In the genomic region with DNA sequence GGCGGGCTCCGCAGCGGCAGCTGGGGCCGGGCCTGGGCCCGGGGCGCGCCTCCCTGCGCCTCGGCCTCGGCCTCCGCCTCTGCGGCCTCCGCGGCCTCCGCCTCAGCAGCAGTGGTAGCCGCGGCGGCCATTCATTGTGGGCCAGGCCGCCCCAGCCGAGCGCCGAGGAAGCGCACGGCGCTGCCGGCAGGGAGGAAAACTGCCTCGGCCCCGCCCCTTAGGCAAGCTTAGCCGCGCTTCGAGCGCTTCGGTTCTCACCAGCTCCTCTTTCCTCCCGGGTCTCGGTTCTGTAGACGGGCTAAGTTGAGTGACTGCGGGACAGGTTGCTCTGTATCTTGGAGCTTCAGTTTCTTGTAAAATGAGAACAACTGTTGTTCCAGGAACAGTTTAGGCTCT, we compare ENCODE assay signal across 8 mouse cellular contexts. TPM values are rescaled to one million over a fixed set of nuclear protein-coding genes. Genes with fewer than 3 reads are reported as not detected.
A peak's percentile ranks its signal among the peaks of the same experiment; 100 is the strongest.
DNase-seq lines count a peak whose midpoint lies in the region; ATAC-seq and TF ChIP-seq lines count a peak whose summit lies in the region.

A gene (minus strand): TSS at position 158 of the 396 bp plus-strand sequence.

- H3K27ac ChIP-seq in CH12.LX (ENCODE audit: insufficient read depth, low read depth) = peak within 1 kb of the TSS; percentile 60; the same call in 1 of the 2 replicates
- H3K27ac ChIP-seq in forebrain, embryonic 12.5 days = peak within 1 kb of the TSS; percentile 95
- H3K27ac ChIP-seq in heart, postnatal 0 days (ENCODE audit: low read depth) = peak within 1 kb of the TSS; percentile 86
- peak within 1 kb of the TSS; percentile 89 for H3K27ac ChIP-seq in liver, postnatal 0 days (ENCODE audit: low read depth)
- peak within 1 kb of the TSS; percentile 95 for H3K27ac ChIP-seq in neural tube, embryonic 13.5 days (replicated peaks)

- H3K79me2 ChIP-seq in CH12.LX (replicated peaks; ENCODE audit: control insufficient read depth, extremely low read depth, insufficient read depth, poor library complexity, severe bottlenecking) = peaks cover 65% of the 10 kb centered on the region

- peak; percentile 86 for DNase-seq in CH12.LX (ENCODE audit: extremely low read depth)
- DNase-seq in c-Kit-negative CD71-positive TER-119-positive erythroid progenitor cells, embryonic 14.5 days (ENCODE audit: low read depth, low spot score) = peak; percentile 76
- DNase-seq in heart, postnatal 0 days (ENCODE audit: low spot score) = peak; percentile 82
- peak; percentile 93 to 96 for DNase-seq in kidney, postnatal 4 days
- peak; percentile 91 for DNase-seq in liver, postnatal 0 days
- peak; percentile 92 for DNase-seq in testis, postnatal 14 days (ENCODE audit: low spot score)

- H3K27me3 ChIP-seq in CH12.LX (replicated peaks) = no peaks in the 10 kb centered on the region
- no peaks in the 10 kb centered on the region for H3K27me3 ChIP-seq in forebrain, embryonic 12.5 days
- H3K27me3 ChIP-seq in heart, postnatal 0 days (ENCODE audit: control insufficient read depth, insufficient read depth, low read length) = no peaks in the 10 kb centered on the region
- H3K27me3 ChIP-seq in liver, postnatal 0 days (ENCODE audit: insufficient read depth, low read length) = no peaks in the 10 kb centered on the region
- H3K27me3 ChIP-seq in neural tube, embryonic 13.5 days = no peaks in the 10 kb centered on the region

- H3K36me3 ChIP-seq in CH12.LX (replicated peaks in 1 of 2; ENCODE audit: control insufficient read depth in 1 of 2, insufficient read depth in 1 of 2, low read length in 1 of 2) = peaks cover 14 to 45% of the 10 kb centered on the region in 2 experiments
- peaks cover 23% of the 10 kb centered on the region for H3K36me3 ChIP-seq in forebrain, embryonic 12.5 days (replicated peaks)
- H3K36me3 ChIP-seq in heart, postnatal 0 days (replicated peaks; ENCODE audit: control insufficient read depth, insufficient read depth, low read length) = peaks cover 9% of the 10 kb centered on the region
- peaks cover 4% of the 10 kb centered on the region for H3K36me3 ChIP-seq in liver, postnatal 0 days (replicated peaks; ENCODE audit: insufficient read depth, low read length)
- peaks cover 29% of the 10 kb centered on the region for H3K36me3 ChIP-seq in neural tube, embryonic 13.5 days

- in situ Hi-C loops in CH12.LX (cut with MboI; ENCODE audit: low pct_ligation_motif_present, low pct_unique_long_range_greater_than_20kb, low sequenced_read_pairs) = no loop called here

- TF ChIP-seq POLR2A in CH12.LX (IDR thresholded peaks at IDR 0.05; ENCODE audit: low read depth, low read length) = peak; percentile 65

- no peak for TF ChIP-seq RAD21 in CH12.LX (IDR thresholded peaks at IDR 0.05; ENCODE audit: low read depth, low read length)

- peaks cover 15 to 47% of the 10 kb centered on the region in 2 experiments for H3K4me1 ChIP-seq in CH12.LX (ENCODE audit: control insufficient read depth in 1 of 2, insufficient read depth in 2 of 2)
- peaks cover 43% of the 10 kb centered on the region for H3K4me1 ChIP-seq in forebrain, embryonic 12.5 days
- peaks cover 30% of the 10 kb centered on the region for H3K4me1 ChIP-seq in heart, postnatal 0 days (ENCODE audit: control insufficient read depth, insufficient read depth)
- peaks cover 38% of the 10 kb centered on the region for H3K4me1 ChIP-seq in liver, postnatal 0 days (ENCODE audit: insufficient read depth)
- H3K4me1 ChIP-seq in neural tube, embryonic 13.5 days (replicated peaks) = peaks cover 61% of the 10 kb centered on the region

- no peak for TF ChIP-seq EP300 in CH12.LX (IDR thresholded peaks at IDR 0.05; ENCODE audit: low read length)
- no peak for TF ChIP-seq EP300 in heart, postnatal 0 days (IDR thresholded peaks at IDR 0.05; ENCODE audit: low read depth)
- no peak for TF ChIP-seq EP300 in liver, postnatal 0 days (IDR thresholded peaks at IDR 0.05; ENCODE audit: low read depth)

- peak within 1 kb of the TSS; percentile 93 for H3K4me2 ChIP-seq in CH12.LX (ENCODE audit: insufficient read depth, low read depth, poor library complexity, severe bottlenecking)
- peak within 1 kb of the TSS; percentile 96 for H3K4me2 ChIP-seq in forebrain, embryonic 12.5 days
- H3K4me2 ChIP-seq in heart, postnatal 0 days (ENCODE audit: low read depth, low read length) = peak within 1 kb of the TSS; percentile 89
- H3K4me2 ChIP-seq in liver, postnatal 0 days (ENCODE audit: low read depth, low read length) = peak within 1 kb of the TSS; percentile 97
- H3K4me2 ChIP-seq in neural tube, embryonic 13.5 days = peak within 1 kb of the TSS; percentile 98

- H3K4me3 ChIP-seq in CH12.LX (replicated peaks in 1 of 3; ENCODE audit: low read depth in 2 of 3, low read length in 2 of 3, poor library complexity in 1 of 3) = peak within 1 kb of the TSS; percentile 80 to 98 (median 96)
- peak within 1 kb of the TSS; percentile 100 for H3K4me3 ChIP-seq in forebrain, embryonic 12.5 days (replicated peaks)
- peak within 1 kb of the TSS; percentile 100 for H3K4me3 ChIP-seq in heart, postnatal 0 days (ENCODE audit: low read depth, low read length)
- H3K4me3 ChIP-seq in liver, postnatal 0 days (ENCODE audit: low read depth, low read length) = peak within 1 kb of the TSS; percentile 91
- H3K4me3 ChIP-seq in neural tube, embryonic 13.5 days = peak within 1 kb of the TSS; percentile 99

- H3K9me3 ChIP-seq in CH12.LX (replicated peaks; ENCODE audit: low read length) = no peaks in the 10 kb centered on the region
- no peaks in the 10 kb centered on the region for H3K9me3 ChIP-seq in forebrain, embryonic 12.5 days
- no peaks in the 10 kb centered on the region for H3K9me3 ChIP-seq in heart, postnatal 0 days (replicated peaks; ENCODE audit: control insufficient read depth, low read length)
- no peaks in the 10 kb centered on the region for H3K9me3 ChIP-seq in liver, postnatal 0 days (ENCODE audit: low read length)
- H3K9me3 ChIP-seq in neural tube, embryonic 13.5 days = no peaks in the 10 kb centered on the region

- peak; percentile 85 for ATAC-seq in forebrain, embryonic 12.5 days (ENCODE audit: low FRiP score)
- ATAC-seq in heart, postnatal 0 days (ENCODE audit: insufficient read depth, low read depth) = peak; percentile 85
- ATAC-seq in liver, postnatal 0 days = peak; percentile 84
- peak; percentile 72 for ATAC-seq in neural tube, embryonic 13.5 days (ENCODE audit: low read depth)

- H3K9ac ChIP-seq in CH12.LX (ENCODE audit: insufficient read depth, low read depth) = peak within 1 kb of the TSS; percentile 98
- peak within 1 kb of the TSS; percentile 100 for H3K9ac ChIP-seq in forebrain, embryonic 12.5 days
- H3K9ac ChIP-seq in heart, postnatal 0 days (replicated peaks; ENCODE audit: low read depth, low read length) = peak within 1 kb of the TSS; percentile 98
- H3K9ac ChIP-seq in liver, postnatal 0 days (replicated peaks) = peak within 1 kb of the TSS; percentile 93
- H3K9ac ChIP-seq in neural tube, embryonic 13.5 days = peak within 1 kb of the TSS; percentile 99

- TF ChIP-seq CTCF in CH12.LX (conservative IDR thresholded peaks at IDR 0.05 in 1 of 2, IDR thresholded peaks at IDR 0.05 in 1 of 2; ENCODE audit: low read depth in 2 of 2, low read length in 2 of 2) = no peak
- TF ChIP-seq CTCF in heart, postnatal 0 days (IDR thresholded peaks at IDR 0.05; ENCODE audit: low read depth) = 0 out of 2 replicates have a peak, but pooled peaks have one; percentile 1
- peak; percentile 24 for TF ChIP-seq CTCF in liver, postnatal 0 days (IDR thresholded peaks at IDR 0.05; ENCODE audit: low read depth)

- WGBS in forebrain, embryonic 12.5 days = 0% methylated on average over 26 of the region's 37 CpGs
- under 1% methylated on average over 25 of the region's 37 CpGs for WGBS in heart, postnatal 0 days
- 0% methylated on average over 30 of the region's 37 CpGs for WGBS in liver, postnatal 0 days (ENCODE audit: insufficient replicate concordance)
- WGBS in neural tube, embryonic 13.5 days = under 1% methylated on average over 37 of the region's 37 CpGs

- dilution Hi-C loops in CH12.LX (cut with MboI; ENCODE audit: extremely low pct_ligation_motif_present, extremely low pct_unique_long_range_greater_than_20kb, low sequenced_read_pairs) = no loop called here

TF ChIP-seq in CH12.LX, 34 proteins besides CTCF, POLR2A, EP300 and RAD21 (continues in another document):
- TF ChIP-seq MEF2A (IDR thresholded peaks at IDR 0.05; ENCODE audit: borderline replicate concordance, low read depth, low read length) (peak; percentile 66; the same call in 1 of the 2 replicates), CHD1 (IDR thresholded peaks at IDR 0.05; ENCODE audit: low read depth, low read length) (no peak), MXI1 (IDR thresholded peaks at IDR 0.05; ENCODE audit: low read depth, low read length) (peak; percentile 86), NRF1 (IDR thresholded peaks at IDR 0.05; ENCODE audit: low read depth, low read length) (peak; percentile 53), IRF4 (IDR thresholded peaks at IDR 0.05; ENCODE audit: low read depth, low read length) (peak; percentile 50; the same call in 1 of the 2 replicates), ELF1 (IDR thresholded peaks at IDR 0.05; ENCODE audit: low read depth, low read length) (peak; percentile 77), KAT2A (IDR thresholded peaks at IDR 0.05; ENCODE audit: insufficient replicate concordance, low read length) (peak; percentile 58; the same call in 1 of the 2 replicates), NELFE (IDR thresholded peaks at IDR 0.05; ENCODE audit: low read depth, low read length) (0 out of 2 replicates have a peak, but pooled peaks have one; percentile 3), SIN3A (IDR thresholded peaks at IDR 0.05; ENCODE audit: low read length) (peak; percentile 92), USF1 (IDR thresholded peaks at IDR 0.05; ENCODE audit: low read depth, low read length) (peak; percentile 15; the same call in 1 of the 2 replicates), UBTF (IDR thresholded peaks at IDR 0.05; ENCODE audit: low read depth, low read length) (peak; percentile 34; the same call in 1 of the 2 replicates), ZMIZ1 (IDR thresholded peaks at IDR 0.05; ENCODE audit: low read depth, low read length) (no peak), MAZ (IDR thresholded peaks at IDR 0.05; ENCODE audit: low read depth, low read length) (no peak), HCFC1 (IDR thresholded peaks at IDR 0.05; ENCODE audit: low read depth, low read length) (peak; percentile 85), SMC3 (IDR thresholded peaks at IDR 0.05; ENCODE audit: low read depth, low read length) (no peak)

RNA-seq across cellular contexts. Expression of the gene that starts here (rescaled TPM):
- 45.1 and 49.0 TPM in 2 replicates for total RNA-seq in CH12.LX (2012; rRNA removed)
- total RNA-seq in CH12.LX (2014; rRNA removed) = 21.9 and 23.3 TPM in 2 replicates
- polyA plus RNA-seq in CH12.LX (2012; ENCODE audit: insufficient read length, low read depth) = 73.0 and 84.1 TPM in 2 replicates
- 22.8 and 26.6 TPM in 2 replicates for polyA plus RNA-seq in forebrain, embryonic 12.5 days (2016; fragmentation: Nextera tagmentation; extraction: Ambion mirVana)
- 68.0 and 83.6 TPM in 2 replicates for total RNA-seq in heart, postnatal 0 days (2014; rRNA removed; ENCODE audit: low replicate concordance)
- polyA plus RNA-seq in heart, postnatal 0 days (2015; fragmentation: Nextera tagmentation; extraction: Ambion mirVana) = 6.2 and 6.9 TPM in 2 replicates
- polyA plus RNA-seq in liver, postnatal 0 days (2015; fragmentation: Nextera tagmentation; extraction: Ambion mirVana) = 3.3 and 3.6 TPM in 2 replicates
- polyA plus RNA-seq in neural tube, embryonic 13.5 days (2015; fragmentation: Nextera tagmentation; extraction: Ambion mirVana) = 14.1 and 15.1 TPM in 2 replicates

Comparison
In these comparisons a context has a peak if more than half of its experiments do, and no peak if none do; other contexts are left out.
1. Peak in every context shown above with its lines: DNase-seq, ATAC-seq, H3K4me3 ChIP-seq and H3K27ac ChIP-seq.
2. CTCF ChIP-seq: peak in heart, postnatal 0 days (single experiment) and liver, postnatal 0 days (single experiment); none in CH12.LX (0 of 2).